Mouse (Mus musculus) limb, embryonic 13.5 days (tissue): Measurements from ENCODE around the gene A430089I19Rik. TPM values are rescaled to one million over a fixed set of nuclear protein-coding genes. Genes with fewer than 3 reads are reported as not detected.
"Not testable (repeated sequence)": the region's sequence is repeated elsewhere in the genome, so short reads cannot be mapped to it uniquely, and the experiment has no call there.

Experiments used
- ATAC-seq: fragments of 200-750 bp; cut with Nextera tagmentation; 2 replicates; pipeline ENCODE4 v1.8.0; 2017; ENCODE audit warnings: low read depth, moderate number of reproducible peaks, moderate TSS enrichment; ENCODE audit not compliant: low FRiP score
- H3K27ac ChIP-seq: fragments of 300-500 bp; sonication (generic); 2 replicates; pipeline ENCODE4 v1.5.1; 2015; ENCODE audit warnings: inconsistent platforms, mild to moderate bottlenecking, moderate library complexity
- H3K27me3 ChIP-seq: fragments of 300-500 bp; sonication (generic); 2 replicates; pipeline ENCODE4 v1.6.1; 2015; ENCODE audit warnings: mild to moderate bottlenecking, inconsistent platforms
- H3K36me3 ChIP-seq: fragments of 300-500 bp; sonication (generic); 2 replicates; pipeline ENCODE4 v1.6.1; 2015; ENCODE audit warnings: inconsistent platforms, mild to moderate bottlenecking, moderate library complexity
- H3K4me1 ChIP-seq: fragments of 300-500 bp; sonication (generic); 2 replicates; pipeline ENCODE4 v1.6.1; 2015; ENCODE audit warnings: inconsistent platforms
- H3K4me2 ChIP-seq: fragments of 300-500 bp; sonication (generic); replicated peaks from 2 replicates; pipeline ENCODE4 v1.6.1; 2015; ENCODE audit warnings: inconsistent platforms, mild to moderate bottlenecking, moderate library complexity
- H3K4me3 ChIP-seq: fragments of 300-500 bp; sonication (generic); 2 replicates; pipeline ENCODE4 v1.5.1; 2015; ENCODE audit warnings: moderate library complexity, mild to moderate bottlenecking, inconsistent platforms
- H3K9ac ChIP-seq: fragments of 300-500 bp; sonication (generic); 2 replicates; pipeline ENCODE4 v1.6.1; 2015; ENCODE audit warnings: mild to moderate bottlenecking, inconsistent platforms
- H3K9me3 ChIP-seq: fragments of 300-500 bp; sonication (generic); 2 replicates; pipeline ENCODE4 v1.6.1; 2016; ENCODE audit warnings: inconsistent platforms
- WGBS: fragments of 180-500 bp; shearing (Covaris S2); methylation state at CpG from one replicate; pipeline ENCODE4 v1.1.7; 2015; 5-methylcytosine and 5-hydroxymethylcytosine counted together
- polyA plus RNA-seq: library from polyadenylated mRNA; unstranded; fragments of >200 nt; fragmentation: Nextera tagmentation; extraction: Ambion mirVana; gene quantifications from 2 replicates; pipeline ENCODE4 v1.2.1, GENCODE M21; 2015

A430089I19Rik gene
- not detected in 2 replicates for polyA plus RNA-seq

DNA sequence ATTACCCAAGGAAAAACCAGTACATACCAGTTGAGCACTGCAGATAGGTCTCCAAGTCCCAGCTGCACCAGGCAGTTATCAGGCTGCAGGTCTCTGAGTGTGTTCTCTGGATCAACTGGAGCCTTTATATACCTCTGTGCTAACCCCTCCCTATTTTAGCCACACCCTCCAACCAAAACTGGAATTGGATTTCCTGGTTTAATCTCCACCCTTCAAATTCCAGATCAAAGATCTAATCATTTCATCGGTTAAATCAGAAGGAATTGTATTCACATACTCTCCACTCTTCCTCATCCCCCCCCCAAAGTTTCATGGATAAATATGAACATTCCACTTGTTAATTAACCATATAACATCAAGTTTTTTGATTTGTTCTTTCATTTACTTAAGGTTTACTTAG, at the start of gene A430089I19Rik:
Gene A430089I19Rik, minus strand, starts transcription at position 101 of the 400 bp plus-strand sequence.
- WGBS, result 88% methylated on average over 1 of the region's 1 CpGs
- H3K27ac ChIP-seq, H3K4me1 ChIP-seq, H3K36me3 ChIP-seq, H3K4me2 ChIP-seq, ATAC-seq, H3K4me3 ChIP-seq, H3K9ac ChIP-seq, H3K9me3 ChIP-seq, H3K27me3 ChIP-seq: not testable (repeated sequence)

- H3K36me3 ChIP-seq, H3K9ac ChIP-seq, H3K4me2 ChIP-seq, H3K4me3 ChIP-seq, H3K27ac ChIP-seq, H3K9me3 ChIP-seq, H3K4me1 ChIP-seq, ATAC-seq, H3K27me3 ChIP-seq: not testable (repeated sequence)
- no CpG with 5 or more reads among the region's 2 CpGs for WGBS
Measured at GRCm38 (mm10) chr5:94339449-94339848, 32.9 kb upstream of the A430089I19Rik start, which contains the start of gene AA792892. Gene AA792892 (plus strand): TSS chr5:94339749.

GRCm38 (mm10) chr5:94314135-94314534, 7.5 kb upstream of the A430089I19Rik start, which contains the start of gene Gm6502:
Gene Gm6502 (plus strand): TSS chr5:94314435.
- ATAC-seq, H3K4me1 ChIP-seq, H3K4me2 ChIP-seq, H3K9me3 ChIP-seq, H3K4me3 ChIP-seq, H3K27ac ChIP-seq, H3K9ac ChIP-seq, H3K27me3 ChIP-seq, H3K36me3 ChIP-seq: not testable (repeated sequence)
- WGBS, result no CpG with 5 or more reads among the region's 2 CpGs

Other genes with a start within 250 kb of the A430089I19Rik start
- not detected in 2 replicates for gene BC061212, start 236.3 kb downstream of the A430089I19Rik start, polyA plus RNA-seq
- gene Gm6351, start 230.4 kb downstream of the A430089I19Rik start, polyA plus RNA-seq, result not detected in 2 replicates
- gene Gm3106, start 88.8 kb downstream of the A430089I19Rik start, polyA plus RNA-seq, result not detected in 2 replicates
- not detected in 2 replicates for gene Gm6502, start 7.6 kb upstream of the A430089I19Rik start, polyA plus RNA-seq
- gene AA792892, start 33.0 kb upstream of the A430089I19Rik start, polyA plus RNA-seq, result not detected in 2 replicates
- not detected in 2 replicates for gene Gm7682, start 139.0 kb upstream of the A430089I19Rik start, polyA plus RNA-seq
- gene Gm3139, start 219.5 kb upstream of the A430089I19Rik start, polyA plus RNA-seq, result not detected in 2 replicates